ENCODE assay signal across 9 mouse cellular contexts in the genomic region with DNA sequence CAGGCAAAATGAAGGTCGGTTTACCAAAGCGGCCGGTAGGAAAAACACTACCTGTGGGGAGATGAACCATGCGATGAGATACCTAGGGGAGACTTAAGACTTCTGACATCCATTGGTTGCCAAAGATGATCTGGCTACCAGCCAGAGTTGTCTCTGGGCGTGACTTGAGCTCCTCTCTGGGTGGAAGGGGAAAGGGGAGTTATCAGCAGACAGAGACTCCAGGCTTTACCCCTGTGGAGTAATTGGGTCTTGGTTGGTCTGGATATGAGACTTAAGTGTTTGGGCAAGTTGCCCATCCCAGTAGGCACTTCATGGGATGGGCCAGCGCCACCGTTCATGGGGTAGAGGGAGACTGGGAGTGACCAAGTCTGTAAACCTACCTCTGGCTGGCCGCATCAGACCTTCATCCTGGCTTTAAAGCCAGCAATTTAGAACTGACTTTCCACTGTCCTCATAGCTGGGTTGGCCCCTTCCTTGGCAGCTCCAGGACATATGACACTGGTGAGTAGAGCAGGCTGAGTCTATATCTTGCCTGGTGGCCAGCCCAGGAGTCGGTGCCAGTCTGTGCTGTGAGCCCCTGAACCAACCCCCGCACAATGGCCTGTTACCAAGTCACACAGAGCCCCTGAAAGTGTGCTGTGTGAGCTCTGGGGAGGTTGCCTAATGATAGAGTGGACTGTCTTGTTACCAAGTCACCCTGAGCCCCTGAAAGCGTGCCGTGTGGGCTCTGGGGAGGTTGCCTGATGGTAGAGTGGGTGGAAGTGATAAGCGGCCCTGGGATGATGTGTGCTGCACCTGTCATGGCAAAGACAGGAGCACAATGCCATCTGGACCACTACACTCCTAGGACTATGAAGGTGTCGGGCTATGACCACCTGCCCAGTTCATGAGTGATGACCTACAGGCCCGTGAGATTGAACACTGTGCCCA. TPM values are rescaled to one million over a fixed set of nuclear protein-coding genes. Genes with fewer than 3 reads are reported as not detected.
A peak's percentile ranks its signal among the peaks of the same experiment; 100 is the strongest.
DNase-seq lines count a peak whose midpoint lies in the region; ATAC-seq and TF ChIP-seq lines count a peak whose summit lies in the region.
"Had no signal": no experiment of that assay in that cellular context is flagged by ENCODE, and none has a peak within 500 bp of the region (broad histone marks: within the 10 kb centered on the region; RNA-seq: fewer than 3 reads in every experiment).

No protein-coding gene starts in this region.

- no peaks in the 10 kb centered on the region for H3K27me3 ChIP-seq in lung, embryonic 14.5 days (ENCODE audit: insufficient read depth, low read length)
- H3K27me3 ChIP-seq in intestine, embryonic 16.5 days (replicated peaks; ENCODE audit: control insufficient read depth, insufficient read depth, low read length): no peaks in the 10 kb centered on the region
- H3K27me3 ChIP-seq: midbrain, embryonic 13.5 days had no signal

- TF ChIP-seq CTCF in lung, embryonic 14.5 days (IDR thresholded peaks at IDR 0.05; ENCODE audit: low read depth): no peak

- ATAC-seq in lung, embryonic 14.5 days (ENCODE audit: insufficient read depth): no peak
- peak; percentile 32 for ATAC-seq in intestine, embryonic 16.5 days
- no peak for ATAC-seq in activated CD4-positive, CD25-positive, alpha-beta regulatory T cell, adult 4 months
- ATAC-seq: midbrain, embryonic 13.5 days had no signal

- 0 out of 2 replicates have a peak, but pooled peaks cover 3% of the 10 kb centered on the region for H3K9me3 ChIP-seq in lung, embryonic 14.5 days (ENCODE audit: low read depth, low read length)
- H3K9me3 ChIP-seq in intestine, embryonic 16.5 days (ENCODE audit: control insufficient read depth, low read length): no peaks in the 10 kb centered on the region
- H3K9me3 ChIP-seq: G1E; midbrain, embryonic 13.5 days had no signal

- no peak overlapping the region for H3K4me3 ChIP-seq in lung, embryonic 14.5 days (ENCODE audit: low read depth, low read length)
- H3K4me3 ChIP-seq in intestine, embryonic 16.5 days (ENCODE audit: low read length): no peak overlapping the region
- H3K4me3 ChIP-seq: midbrain, embryonic 13.5 days had no signal

- no peaks in the 10 kb centered on the region for H3K36me3 ChIP-seq in lung, embryonic 14.5 days (ENCODE audit: insufficient read depth)
- H3K36me3 ChIP-seq in intestine, embryonic 16.5 days (ENCODE audit: control insufficient read depth, insufficient read depth, low read length): no peaks in the 10 kb centered on the region
- H3K36me3 ChIP-seq: G1E; midbrain, embryonic 13.5 days had no signal

- H3K27ac ChIP-seq in lung, embryonic 14.5 days (ENCODE audit: low read depth): peak overlapping the region; percentile 75; the same call in 1 of the 2 replicates
- H3K27ac ChIP-seq in intestine, embryonic 16.5 days (ENCODE audit: low read length): no peak overlapping the region
- H3K27ac ChIP-seq: midbrain, embryonic 13.5 days had no signal

- no peak overlapping the region for H3K9ac ChIP-seq in lung, embryonic 14.5 days
- no peak overlapping the region for H3K9ac ChIP-seq in intestine, embryonic 16.5 days (ENCODE audit: low read depth, low read length)
- H3K9ac ChIP-seq: midbrain, embryonic 13.5 days had no signal

- DNase-seq in lung, embryonic 14.5 days: no peak
- DNase-seq in lung, postnatal 25 days (ENCODE audit: low spot score): no peak
- DNase-seq in cerebellum, postnatal 25 days: peak; percentile 46 to 53
- DNase-seq in spleen, postnatal 10 days (ENCODE audit: low spot score in 2 of 2): peak; percentile 82 to 89
- no peak for DNase-seq in testis, postnatal 14 days (ENCODE audit: low spot score)

- no peak overlapping the region; the same call in 1 of the 2 replicates for H3K4me2 ChIP-seq in lung, embryonic 14.5 days
- H3K4me2 ChIP-seq in intestine, embryonic 16.5 days (ENCODE audit: low read depth, low read length): no peak overlapping the region
- H3K4me2 ChIP-seq: midbrain, embryonic 13.5 days had no signal

- WGBS in lung, embryonic 14.5 days: 79% methylated on average over 15 of the region's 15 CpGs
- WGBS in intestine, embryonic 16.5 days: 88% methylated on average over 15 of the region's 15 CpGs

- 0 out of 2 replicates have a peak, but pooled peaks cover 4% of the 10 kb centered on the region for H3K4me1 ChIP-seq in lung, embryonic 14.5 days (ENCODE audit: insufficient read depth)
- peaks cover 10% of the 10 kb centered on the region for H3K4me1 ChIP-seq in intestine, embryonic 16.5 days (ENCODE audit: control insufficient read depth, insufficient read depth, low read length)
- H3K4me1 ChIP-seq: midbrain, embryonic 13.5 days had no signal

RNA-seq across cellular contexts. Expression of a gene that starts 52.4 kb away (rescaled TPM):
- polyA plus RNA-seq in lung, embryonic 14.5 days (2014; fragmentation: Nextera tagmentation; extraction: Ambion mirVana): 36.7 and 38.3 TPM in 2 replicates
- polyA plus RNA-seq in intestine, embryonic 16.5 days (2015; fragmentation: Nextera tagmentation; extraction: Ambion mirVana): 10.3 and 12.9 TPM in 2 replicates
- polyA plus RNA-seq in activated CD4-positive, CD25-positive, alpha-beta regulatory T cell, adult 4 months (2017; shearing (Covaris generic)): 1 to 10 TPM; 4.7 to 4.9 TPM

Comparison
In these comparisons a context has a peak if more than half of its experiments do, and no peak if none do; other contexts are left out.
1. DNase-seq: peak in cerebellum, postnatal 25 days (2 of 2) and spleen, postnatal 10 days (2 of 2); none in lung, embryonic 14.5 days (single experiment), lung, postnatal 25 days (single experiment) and testis, postnatal 14 days (single experiment).